In genomic region chr11:121542471-121542870, GRCm38 (mm10) we compare ENCODE assay signal across 26 mouse cellular contexts. TPM values are rescaled to one million over a fixed set of nuclear protein-coding genes. Genes with fewer than 3 reads are reported as not detected.
A peak's percentile ranks its signal among the peaks of the same experiment; 100 is the strongest.
DNase-seq lines count a peak whose midpoint lies in the region; ATAC-seq lines count a peak whose summit lies in the region.
"Had no signal": no experiment of that assay in that cellular context is flagged by ENCODE, and none has a peak within 500 bp of the region (broad histone marks: within the 10 kb centered on the region; RNA-seq: fewer than 3 reads in every experiment).

No protein-coding gene starts in this region.

- 85% methylated on average over 4 of the region's 4 CpGs for WGBS in liver, embryonic 12.5 days (ENCODE audit: insufficient replicate concordance)
- 83% methylated on average over 4 of the region's 4 CpGs for WGBS in liver, embryonic 11.5 days
- WGBS in heart, embryonic 11.5 days (ENCODE audit: insufficient replicate concordance), result 78% methylated on average over 4 of the region's 4 CpGs

- no peak overlapping the region for H3K4me3 ChIP-seq in liver, embryonic 12.5 days
- H3K4me3 ChIP-seq in liver, embryonic 11.5 days (ENCODE audit: low read depth, low read length), result no peak overlapping the region
- no peak overlapping the region for H3K4me3 ChIP-seq in heart, embryonic 11.5 days (ENCODE audit: low read depth, low read length)
- H3K4me3 ChIP-seq: embryonic facial prominence, embryonic 15.5 days; forebrain, embryonic 13.5 days; gastrocnemius, adult 2 months; hindbrain, embryonic 12.5 days had no signal

- no peak overlapping the region for H3K4me2 ChIP-seq in liver, embryonic 12.5 days
- H3K4me2 ChIP-seq in liver, embryonic 11.5 days, result no peak overlapping the region
- no peak overlapping the region for H3K4me2 ChIP-seq in heart, embryonic 11.5 days
- H3K4me2 ChIP-seq: embryonic facial prominence, embryonic 15.5 days; forebrain, embryonic 13.5 days; hindbrain, embryonic 12.5 days had no signal

- no peaks in the 10 kb centered on the region for H3K9me3 ChIP-seq in liver, embryonic 12.5 days (replicated peaks)
- H3K9me3 ChIP-seq in liver, embryonic 11.5 days (ENCODE audit: control insufficient read depth, low read length), result no peaks in the 10 kb centered on the region
- H3K9me3 ChIP-seq in heart, embryonic 11.5 days (replicated peaks; ENCODE audit: control insufficient read depth, low read length), result no peaks in the 10 kb centered on the region
- H3K9me3 ChIP-seq: embryonic facial prominence, embryonic 15.5 days; forebrain, embryonic 13.5 days; hindbrain, embryonic 12.5 days had no signal

- H3K27me3 ChIP-seq in liver, embryonic 12.5 days (replicated peaks), result no peaks in the 10 kb centered on the region
- no peaks in the 10 kb centered on the region for H3K27me3 ChIP-seq in liver, embryonic 11.5 days (replicated peaks; ENCODE audit: control insufficient read depth, insufficient read depth, low read length)
- H3K27me3 ChIP-seq in heart, embryonic 11.5 days (ENCODE audit: control insufficient read depth, insufficient read depth, low read length), result no peaks in the 10 kb centered on the region
- H3K27me3 ChIP-seq: CH12.LX; embryonic facial prominence, embryonic 15.5 days; forebrain, embryonic 13.5 days; hindbrain, embryonic 12.5 days; Patski had no signal

- DNase-seq in embryo, embryonic 10 days (ENCODE audit: low spot score), result peak; percentile 11
- no peak for DNase-seq in embryo, embryonic 10.5 days (ENCODE audit: low spot score)
- no peak for DNase-seq in liver, embryonic 11.5 days (ENCODE audit: low spot score)
- peak; percentile 79 for DNase-seq in adrenal gland, adult 8-10 months
- DNase-seq in adrenal gland, postnatal 14 days, result peak; percentile 65
- no peak for DNase-seq in ovary, postnatal 36 days (ENCODE audit: low spot score)
- DNase-seq: cerebellum, adult 18-20 months; cerebellum, adult 9-11 months; embryo, embryonic 11 days; gastrocnemius, adult 2 months; gastrocnemius, postnatal 25 days; heart, postnatal 10 days; heart, postnatal 4 days; kidney, adult 18-20 months had no signal

- ATAC-seq in liver, embryonic 12.5 days, result no peak
- ATAC-seq in liver, embryonic 11.5 days (replicated peaks; ENCODE audit: low FRiP score), result no peak
- ATAC-seq in heart, embryonic 11.5 days (replicated peaks; ENCODE audit: insufficient number of reproducible peaks, low FRiP score, low TSS enrichment), result no peak
- ATAC-seq: activated CD4-positive, CD25-positive, alpha-beta regulatory T cell, adult 4 months; forebrain, embryonic 13.5 days; hindbrain, embryonic 16.5 days; inflammation-experienced regulatory T-cells, adult 6 months; Patski had no signal

- peak overlapping the region; percentile 97 for H3K27ac ChIP-seq in liver, embryonic 12.5 days
- no peak overlapping the region for H3K27ac ChIP-seq in liver, embryonic 11.5 days (ENCODE audit: low read depth, low read length)
- no peak overlapping the region for H3K27ac ChIP-seq in heart, embryonic 11.5 days (ENCODE audit: low read depth, low read length)
- H3K27ac ChIP-seq: forebrain, embryonic 13.5 days; gastrocnemius, adult 2 months; hindbrain, embryonic 12.5 days had no signal

- peaks cover 39% of the 10 kb centered on the region for H3K36me3 ChIP-seq in liver, embryonic 12.5 days
- peaks cover 2% of the 10 kb centered on the region; the same call in 1 of the 2 replicates for H3K36me3 ChIP-seq in liver, embryonic 11.5 days (ENCODE audit: control insufficient read depth, insufficient read depth, low read length)
- H3K36me3 ChIP-seq in heart, embryonic 11.5 days (ENCODE audit: control insufficient read depth, insufficient read depth, low read length), result no peaks in the 10 kb centered on the region

- H3K9ac ChIP-seq in liver, embryonic 12.5 days, result 0 out of 2 replicates have a peak overlapping the region, but pooled peaks have one; percentile 64
- no peak overlapping the region for H3K9ac ChIP-seq in liver, embryonic 11.5 days (ENCODE audit: low read depth, low read length)
- no peak overlapping the region for H3K9ac ChIP-seq in heart, embryonic 11.5 days (ENCODE audit: low read depth, low read length)
- H3K9ac ChIP-seq: embryonic facial prominence, embryonic 15.5 days; forebrain, embryonic 13.5 days; hindbrain, embryonic 12.5 days had no signal

- peaks cover 56% of the 10 kb centered on the region for H3K4me1 ChIP-seq in liver, embryonic 12.5 days
- H3K4me1 ChIP-seq in liver, embryonic 11.5 days (replicated peaks; ENCODE audit: control insufficient read depth, insufficient read depth, low read length), result peaks cover 25% of the 10 kb centered on the region
- peaks cover 2% of the 10 kb centered on the region; the same call in 1 of the 2 replicates for H3K4me1 ChIP-seq in heart, embryonic 11.5 days (ENCODE audit: control insufficient read depth, insufficient read depth, low read length)
- H3K4me1 ChIP-seq: forebrain, embryonic 13.5 days; hindbrain, embryonic 12.5 days had no signal

RNA-seq across cellular contexts. Expression of gene Zfp750, which starts 23.3 kb away (rescaled TPM):
- 0.24 and 0.35 TPM in 2 replicates for polyA plus RNA-seq in liver, embryonic 12.5 days (2016; fragmentation: Nextera tagmentation; extraction: Ambion mirVana)
- 0.16 and 0.26 TPM in 2 replicates for polyA plus RNA-seq in liver, embryonic 11.5 days (2014; fragmentation: Nextera tagmentation; extraction: Ambion mirVana)
- total RNA-seq in adrenal gland, adult 8-10 months (2022), result under 1 TPM in 2 of 4 experiments, not detected in 2; 0.59 to 0.73 TPM
- 1.0 and 1.8 TPM in 2 replicates for total RNA-seq in adrenal gland, postnatal 14 days (2021)
- 0.19 TPM in 1 of 2 replicates, not detected in the other for polyA plus RNA-seq in heart, embryonic 11.5 days (2014; fragmentation: Nextera tagmentation; extraction: Ambion mirVana)
- polyA plus RNA-seq: erythroblast, embryonic 14.5 days; heart, embryonic 14.5 days; Patski had no signal

Comparison
In these comparisons a context has a peak if more than half of its experiments do, and no peak if none do; other contexts are left out.
1. DNase-seq: peak in embryo, embryonic 10 days (single experiment), adrenal gland, adult 8-10 months (single experiment) and adrenal gland, postnatal 14 days (single experiment); none in embryo, embryonic 10.5 days (single experiment), liver, embryonic 11.5 days (single experiment) and ovary, postnatal 36 days (single experiment).